Mouse (Mus musculus) thymus, postnatal 4 days (tissue): ENCODE measurements around the gene Phf19.

Source experiments
- DNase-seq: peaks from one replicate; pipeline ENCODE4 v3.0.0; 2021

The Phf19 gene

GRCm38 (mm10) chr2:34913218-34914068, at the start of gene Phf19:
TSS of gene Phf19 (minus strand) at chr2:34914026.
- DNase-seq: peak; percentile 81

DNA sequence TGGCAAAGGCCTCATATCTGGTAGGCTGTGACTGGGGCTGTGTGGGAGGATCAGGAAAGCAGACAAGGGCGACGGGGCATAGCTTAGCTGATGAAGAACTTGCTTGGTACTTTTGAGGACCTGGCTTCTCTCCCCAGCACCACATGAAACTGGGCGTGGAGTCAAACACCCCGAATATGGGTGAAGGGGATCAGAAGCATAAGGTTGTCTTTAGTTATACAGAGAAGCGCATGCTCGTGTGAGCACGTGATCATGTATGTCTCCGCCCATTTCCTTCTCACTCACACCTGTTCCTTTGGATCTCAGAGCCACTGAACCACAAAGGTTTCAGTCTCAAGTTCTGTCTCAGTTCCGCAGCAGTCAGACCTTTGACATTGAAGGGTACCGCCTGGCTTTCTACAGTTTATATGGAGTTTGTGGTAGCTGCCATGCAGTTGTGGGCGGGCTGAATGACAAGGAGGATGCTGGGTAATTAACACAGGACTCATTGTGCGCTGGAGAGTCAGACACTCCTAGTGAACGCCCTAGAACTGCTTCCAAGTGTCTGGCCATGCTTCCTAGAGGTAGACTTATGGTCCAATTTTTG, 49.6 kb upstream of the Phf19 start:
- peak; percentile 77 for DNase-seq

DNA sequence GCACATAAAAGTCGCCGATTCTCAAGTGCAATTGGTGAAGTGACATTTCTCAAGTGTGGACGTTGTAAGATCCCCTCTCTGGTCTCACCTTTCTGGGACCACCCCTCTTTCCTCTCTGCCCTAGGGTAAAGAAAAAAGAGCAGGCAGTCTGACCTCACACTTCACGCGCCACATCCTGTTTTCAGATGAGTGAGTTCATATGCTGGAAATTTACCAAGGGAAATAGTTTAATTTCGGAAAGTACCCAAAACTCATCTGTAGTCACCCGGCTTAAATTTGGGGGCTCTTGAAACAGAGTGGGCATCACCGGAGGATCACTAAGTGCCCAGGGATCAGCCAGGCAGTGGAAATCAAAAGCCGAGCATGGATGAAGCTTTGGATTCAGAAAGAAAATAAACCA, 49.1 kb upstream of the Phf19 start:
- DNase-seq: peak; percentile 58

DNA sequence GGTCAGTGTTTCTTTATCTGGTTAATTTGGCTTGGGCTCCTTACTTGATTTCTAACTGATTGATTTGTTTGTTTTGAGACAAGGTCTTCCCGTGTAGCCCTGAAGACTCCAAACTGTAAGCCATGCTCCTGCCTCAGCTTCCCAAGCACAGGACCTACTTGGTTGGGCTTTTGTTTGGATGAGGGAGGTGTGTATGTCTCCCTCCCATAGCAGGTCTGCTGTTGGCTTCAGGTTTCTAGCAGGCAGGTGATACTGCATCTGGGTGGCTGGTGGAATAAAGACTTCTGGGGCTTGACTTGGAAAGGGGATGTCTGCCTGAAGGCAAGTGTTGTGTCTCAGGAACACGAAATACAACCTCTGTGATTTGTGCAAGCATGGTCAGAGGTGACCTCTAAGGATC, 48.4 kb upstream of the Phf19 start:
- DNase-seq: no peak

DNA sequence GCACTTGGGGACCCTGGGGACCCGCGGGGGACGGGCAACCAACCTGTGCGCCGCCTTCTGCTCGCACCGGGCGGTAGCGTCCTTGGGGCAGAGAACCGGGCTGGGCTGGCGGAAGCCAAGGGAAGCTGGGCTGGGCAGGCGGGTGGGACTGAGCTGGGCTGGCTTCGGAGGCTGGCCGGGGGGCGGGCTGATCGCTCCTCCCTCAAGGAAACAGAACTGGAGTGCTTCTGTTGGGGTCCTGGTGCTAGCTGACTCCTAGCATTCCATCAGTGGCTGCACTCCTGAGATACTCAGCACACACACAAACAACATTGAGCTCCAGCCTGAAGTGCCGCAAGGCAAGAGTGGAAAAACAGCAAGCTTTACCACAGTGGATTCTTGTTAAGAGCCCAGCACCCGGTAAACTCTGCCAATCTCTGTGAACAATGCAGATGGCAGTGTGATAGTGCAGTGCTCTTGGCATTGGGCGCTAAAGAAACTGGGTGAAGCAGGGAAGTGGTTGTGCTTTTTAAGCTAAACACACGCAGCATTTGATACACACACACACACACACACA, 47.7 kb upstream of the Phf19 start, which contains the start of gene Traf1:
Gene Traf1 (minus strand): TSS at position 292 of the 556 bp plus-strand sequence.
- DNase-seq: peak; percentile 66

GRCm38 (mm10) chr2:34960966-34961365, 47.1 kb upstream of the Phf19 start:
- DNase-seq: no peak

- no peak for DNase-seq
These were observed 46.6 kb upstream of the Phf19 start for GRCm38 (mm10) chr2:34960466-34960865.

DNA sequence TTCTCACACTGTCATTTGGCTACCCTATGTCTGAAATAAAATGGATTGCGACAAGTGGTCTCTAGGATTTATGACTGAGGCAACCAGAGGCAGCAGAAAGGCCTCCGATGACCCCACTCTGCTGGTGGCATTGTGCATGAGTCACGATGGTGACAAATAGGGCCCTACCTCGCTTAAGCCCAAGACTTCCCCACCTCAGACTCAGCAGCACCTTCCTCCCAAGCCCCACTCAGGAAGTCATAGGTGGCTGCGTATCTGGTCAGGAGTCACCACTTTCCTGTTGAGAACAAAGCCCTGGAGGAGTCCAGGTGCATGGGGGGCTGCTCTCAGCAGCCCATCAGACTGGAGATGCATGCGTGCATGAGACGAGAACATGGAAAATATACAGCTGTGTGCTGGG, 44.8 kb upstream of the Phf19 start:
- DNase-seq: peak; percentile 55

DNA sequence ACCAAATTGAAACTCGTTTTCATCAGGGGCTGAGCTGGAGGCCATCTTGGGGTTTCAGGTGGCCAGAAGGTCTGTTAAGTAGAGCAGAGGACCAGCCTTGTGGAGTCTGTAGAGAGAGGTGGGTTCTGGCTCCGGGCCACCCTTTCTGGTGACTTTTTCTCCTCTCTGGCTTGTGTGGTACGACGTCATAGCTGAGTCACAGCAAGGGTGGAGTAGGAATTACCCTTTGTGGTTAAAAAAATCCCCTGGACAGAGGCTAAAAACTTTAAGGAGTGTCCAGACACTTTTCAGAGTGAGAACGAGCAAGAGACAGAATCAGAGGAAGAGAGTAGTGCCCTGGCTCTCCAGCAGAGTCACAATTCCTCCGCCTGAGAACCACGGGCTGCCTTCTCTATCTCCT, 44.2 kb upstream of the Phf19 start:
- DNase-seq: no peak

GRCm38 (mm10) chr2:34957405-34957804, 43.6 kb upstream of the Phf19 start:
- no peak for DNase-seq

GRCm38 (mm10) chr2:34956941-34957340, 43.1 kb upstream of the Phf19 start:
- DNase-seq: no peak

- DNase-seq: no peak
These were observed 40.5 kb upstream of the Phf19 start for GRCm38 (mm10) chr2:34954344-34954743.

DNA sequence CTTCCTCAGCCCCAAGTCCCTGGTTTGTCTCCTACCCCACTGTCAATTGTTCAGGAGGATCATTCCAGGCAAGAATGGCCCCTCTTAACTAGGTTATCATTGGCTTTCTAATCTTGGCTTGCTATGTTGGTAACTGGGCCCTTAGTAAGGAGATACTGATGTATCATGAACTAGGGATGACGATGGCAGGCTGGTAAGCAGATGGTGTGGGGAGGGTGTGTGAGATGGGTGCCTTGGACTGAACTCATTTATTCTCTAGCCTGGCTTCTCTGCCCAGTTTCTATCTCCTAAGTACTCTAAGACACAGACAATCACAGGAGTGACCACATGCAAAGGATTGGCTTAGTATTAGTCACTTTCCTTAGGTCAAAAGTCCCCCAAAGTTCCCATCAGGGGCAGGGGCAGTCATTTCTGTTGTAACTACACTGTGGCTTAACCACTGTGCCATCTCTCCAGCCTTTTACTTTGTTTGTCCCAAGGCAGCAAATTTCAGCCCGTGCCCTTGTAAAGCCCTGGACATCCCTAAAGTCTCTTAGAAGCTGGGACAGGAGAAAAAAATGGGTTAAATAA, 39.8 kb upstream of the Phf19 start:
- DNase-seq: no peak

DNA sequence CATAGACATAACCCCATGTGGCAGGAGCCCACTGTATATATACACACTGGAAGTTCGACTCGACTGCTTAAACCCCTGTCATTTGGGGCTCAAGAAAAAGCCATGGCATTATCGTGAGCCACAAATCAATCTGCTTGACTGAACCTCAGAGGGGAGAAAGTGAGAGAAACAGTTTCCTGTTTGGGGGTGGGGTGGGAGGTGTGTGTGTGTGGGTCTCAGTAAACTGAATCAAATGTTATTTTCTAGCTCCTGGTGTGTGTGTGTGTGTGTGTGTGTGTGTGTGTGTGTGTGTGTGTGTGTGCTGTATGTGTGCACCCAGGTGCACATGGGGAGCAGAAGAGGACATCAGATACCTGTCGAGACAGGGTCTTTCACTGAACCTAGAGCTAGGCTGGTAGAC, 39.2 kb upstream of the Phf19 start:
- peak; percentile 53 for DNase-seq

- DNase-seq: no peak
These were observed 37.6 kb upstream of the Phf19 start for GRCm38 (mm10) chr2:34951469-34951868.

DNA sequence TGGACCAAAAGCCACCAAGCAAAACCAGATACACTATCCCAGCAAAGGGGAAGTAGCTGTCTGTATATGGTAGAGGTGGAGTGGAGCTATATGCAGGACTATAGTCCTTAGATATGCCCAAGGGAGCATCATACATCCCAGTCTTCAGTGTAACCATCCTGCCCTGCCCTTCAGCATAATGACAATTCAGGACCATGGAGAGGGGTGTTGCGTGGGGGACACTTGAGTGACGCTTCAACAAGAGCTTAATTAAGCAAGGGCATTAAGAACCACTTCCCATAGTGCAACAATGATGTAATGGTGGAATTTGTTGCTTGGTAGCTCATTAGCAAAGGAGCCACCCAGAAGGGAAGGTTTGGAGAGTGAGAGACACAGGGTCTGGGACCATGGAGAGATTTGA, 34.8 kb upstream of the Phf19 start:
- peak; percentile 42 for DNase-seq

GRCm38 (mm10) chr2:34946046-34946445, 32.2 kb upstream of the Phf19 start:
- no peak for DNase-seq

DNA sequence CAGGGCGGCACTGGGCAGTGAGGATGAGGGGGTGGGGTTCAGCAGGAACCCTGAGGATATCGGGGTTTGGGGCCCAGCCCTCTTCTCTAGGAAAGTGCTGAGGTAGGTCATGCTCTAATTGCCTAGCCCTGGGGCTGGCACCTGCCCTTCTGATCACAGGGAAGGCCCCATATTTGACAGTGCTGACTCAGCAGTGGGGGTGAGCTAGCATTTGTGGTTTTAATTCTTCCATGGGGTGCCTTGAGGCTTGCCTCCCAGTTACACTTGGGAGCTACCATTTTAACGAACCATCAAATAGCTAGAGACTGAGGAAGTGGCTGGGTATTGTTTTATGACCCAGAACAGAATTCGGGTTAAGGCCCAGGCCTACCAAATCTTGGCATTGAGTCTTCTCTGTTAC, 31.8 kb upstream of the Phf19 start:
- DNase-seq: no peak

GRCm38 (mm10) chr2:34944761-34945160, 30.9 kb upstream of the Phf19 start:
- peak; percentile 97 for DNase-seq

DNA sequence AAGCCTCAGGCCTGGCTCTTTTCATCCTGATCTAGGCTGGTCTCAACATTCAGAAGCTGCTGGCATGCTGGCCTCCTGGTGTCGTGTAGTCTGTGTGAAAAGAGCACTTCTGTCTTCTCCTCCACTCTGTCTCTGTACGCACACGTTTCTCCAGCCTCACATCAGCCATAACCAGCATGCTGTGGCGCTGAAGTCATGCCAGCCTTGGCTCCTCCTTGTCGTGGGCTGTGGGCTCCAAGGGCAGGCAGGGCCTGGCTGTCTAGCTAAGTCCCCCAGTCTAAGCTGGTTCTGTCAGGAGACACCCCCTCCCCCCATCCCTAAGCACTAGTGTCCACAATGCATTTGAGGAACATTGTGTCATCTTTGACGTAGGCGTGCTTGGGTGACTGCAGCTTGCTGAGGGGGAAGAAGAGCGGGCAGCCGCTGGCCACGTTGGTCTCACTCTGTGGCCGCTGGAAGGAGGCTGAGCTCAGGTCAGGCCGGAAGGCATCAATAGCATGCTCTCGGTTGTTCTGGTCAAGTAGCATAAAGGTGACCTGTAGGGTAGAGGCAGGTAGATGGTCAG, 29.8 kb upstream of the Phf19 start:
- DNase-seq: no peak

GRCm38 (mm10) chr2:34941061-34941675, 27.3 kb upstream of the Phf19 start:
- no peak for DNase-seq

- no peak for DNase-seq
These were observed 26.4 kb upstream of the Phf19 start for GRCm38 (mm10) chr2:34940246-34940645.
